Mouse (Mus musculus) CH12.LX (cell line): ENCODE data around the gene Cxcr2. TPM values are rescaled to one million over a fixed set of nuclear protein-coding genes. Genes with fewer than 3 reads are reported as not detected.

Source experiments
- DNase-seq: peaks from one replicate; pipeline ENCODE4 v3.0.0-alpha.2; 2013; ENCODE audit errors: extremely low read depth
- H3K27ac ChIP-seq: 2 replicates; pipeline ENCODE4 v1.5.1; 2012; ENCODE audit warnings: low read depth, mild to moderate bottlenecking, control low read depth, moderate library complexity; ENCODE audit not compliant: insufficient read depth
- H3K27me3 ChIP-seq: replicated peaks from 2 replicates; pipeline ENCODE3; 2012; ENCODE audit warnings: inconsistent platforms
- H3K36me3 ChIP-seq, 2 experiments: replicated peaks in 1 of 2; 2 replicates each; pipeline versions ENCODE3 to v1.6.1; 2012; ENCODE audit warnings: inconsistent platforms in 1 of 2, low read length in 1 of 2, mild to moderate bottlenecking in 1 of 2, mixed read lengths in 1 of 2, moderate library complexity in 1 of 2; ENCODE audit not compliant: control insufficient read depth in 1 of 2, insufficient read depth in 1 of 2
- H3K4me1 ChIP-seq, 2 experiments: 2 replicates each; pipeline ENCODE4 v1.6.1; 2012; ENCODE audit warnings: inconsistent platforms in 1 of 2, moderate library complexity in 1 of 2; ENCODE audit not compliant: insufficient read depth in 2 of 2, control insufficient read depth in 1 of 2
- H3K4me2 ChIP-seq: 2 replicates; pipeline ENCODE4 v1.6.1; 2012; ENCODE audit warnings: low read depth, mild to moderate bottlenecking, control low read depth; ENCODE audit not compliant: poor library complexity, insufficient read depth, severe bottlenecking
- H3K4me3 ChIP-seq, 3 experiments: fragments of 150-350 bp in 1 of 3; sonication (generic) in 1 of 3; replicated peaks in 1 of 3; 2 replicates each; pipeline versions ENCODE3 to v1.5.1; 2011 to 2012; ENCODE audit warnings: low read depth in 2 of 3, low read length in 2 of 3, mild to moderate bottlenecking in 2 of 3, moderate library complexity in 2 of 3, control low read depth in 1 of 3, improper control_type of control experiment in 1 of 3, inconsistent platforms in 1 of 3, mixed read lengths in 1 of 3; ENCODE audit not compliant: poor library complexity in 1 of 3
- H3K79me2 ChIP-seq: replicated peaks from 2 replicates; pipeline ENCODE4 v1.6.1; 2012; ENCODE audit warnings: mild to moderate bottlenecking, moderate library complexity; ENCODE audit not compliant: control insufficient read depth, poor library complexity, insufficient read depth, severe bottlenecking; ENCODE audit errors: extremely low read depth
- H3K9ac ChIP-seq: 2 replicates; pipeline ENCODE4 v1.6.1; 2012; ENCODE audit warnings: low read depth, mild to moderate bottlenecking, control low read depth, moderate library complexity; ENCODE audit not compliant: insufficient read depth
- H3K9me3 ChIP-seq: replicated peaks from 2 replicates; pipeline ENCODE3; 2012; ENCODE audit warnings: low read length, inconsistent platforms, mixed read lengths
- BHLHE40 ChIP-seq: IDR thresholded peaks from 2 replicates; pipeline ENCODE4 v1.6.1; 2011; ENCODE audit warnings: mild to moderate bottlenecking, low read depth, low read length, improper control_type of control experiment
- CHD1 ChIP-seq: IDR thresholded peaks from 2 replicates; pipeline ENCODE4 v1.6.1; 2012; ENCODE audit warnings: low read depth, low read length, improper control_type of control experiment, inconsistent platforms
- CTCF ChIP-seq, 2 experiments: IDR thresholded peaks in 1 of 2; conservative IDR thresholded peaks in 1 of 2; 2 replicates each; pipeline ENCODE4 v1.5.1; 2011 to 2012; ENCODE audit warnings: low read depth in 2 of 2, low read length in 2 of 2, improper control_type of control experiment in 1 of 2, inconsistent platforms in 1 of 2, mild to moderate bottlenecking in 1 of 2, moderate library complexity in 1 of 2
- EP300 ChIP-seq: IDR thresholded peaks from 2 replicates; pipeline ENCODE4 v1.6.1; 2011; ENCODE audit warnings: low read length, improper control_type of control experiment
- ETS1 ChIP-seq: conservative IDR thresholded peaks from 2 replicates; pipeline ENCODE4 v1.6.1; 2012; ENCODE audit warnings: low read depth, mild to moderate bottlenecking, inconsistent platforms, low read length, improper control_type of control experiment, moderate library complexity
- HCFC1 ChIP-seq: IDR thresholded peaks from 2 replicates; pipeline ENCODE4 v1.6.1; 2012; ENCODE audit warnings: low read depth, mild to moderate bottlenecking, inconsistent platforms, low read length, improper control_type of control experiment
- IRF4 ChIP-seq: IDR thresholded peaks from 2 replicates; pipeline ENCODE4 v1.6.1; 2014; ENCODE audit warnings: low read depth, mild to moderate bottlenecking, inconsistent platforms, low read length, improper control_type of control experiment
- KAT2A ChIP-seq: IDR thresholded peaks from 2 replicates; pipeline ENCODE4 v1.6.1; 2012; ENCODE audit warnings: low read length, improper control_type of control experiment, inconsistent platforms; ENCODE audit not compliant: insufficient replicate concordance
- MAFK ChIP-seq: IDR thresholded peaks from 2 replicates; pipeline ENCODE4 v1.6.1; 2011; ENCODE audit warnings: low read length, improper control_type of control experiment; ENCODE audit not compliant: insufficient replicate concordance
- MEF2A ChIP-seq: IDR thresholded peaks from 2 replicates; pipeline ENCODE4 v1.6.1; 2014; ENCODE audit warnings: low read depth, mild to moderate bottlenecking, inconsistent platforms, low read length, improper control_type of control experiment, borderline replicate concordance
- MXI1 ChIP-seq: IDR thresholded peaks from 2 replicates; pipeline ENCODE4 v1.6.1; 2011; ENCODE audit warnings: mild to moderate bottlenecking, low read depth, low read length, improper control_type of control experiment
- MYC ChIP-seq: IDR thresholded peaks from 2 replicates; pipeline ENCODE4 v1.6.1; 2011; ENCODE audit warnings: low read depth, mild to moderate bottlenecking, improper control_type of control experiment, low read length
- NRF1 ChIP-seq: IDR thresholded peaks from 2 replicates; pipeline ENCODE4 v1.6.1; 2014; ENCODE audit warnings: low read depth, mild to moderate bottlenecking, inconsistent platforms, low read length, improper control_type of control experiment, moderate library complexity
- PAX5 ChIP-seq: IDR thresholded peaks from 2 replicates; pipeline ENCODE4 v1.6.1; 2012; ENCODE audit warnings: low read length, inconsistent platforms, mixed read lengths
- POLR2A ChIP-seq: IDR thresholded peaks from 2 replicates; pipeline ENCODE4 v1.6.1; 2011; ENCODE audit warnings: low read depth, mild to moderate bottlenecking, improper control_type of control experiment, low read length
- RAD21 ChIP-seq: IDR thresholded peaks from 2 replicates; pipeline ENCODE4 v1.6.1; 2011; ENCODE audit warnings: low read depth, mild to moderate bottlenecking, low read length, improper control_type of control experiment, moderate library complexity
- SIN3A ChIP-seq: IDR thresholded peaks from 2 replicates; pipeline ENCODE4 v1.6.1; 2012; ENCODE audit warnings: low read length, improper control_type of control experiment, inconsistent platforms
- TCF12 ChIP-seq: IDR thresholded peaks from 2 replicates; pipeline ENCODE4 v1.6.1; 2014; ENCODE audit warnings: low read depth, mild to moderate bottlenecking, inconsistent platforms, low read length, improper control_type of control experiment
- USF2 ChIP-seq: conservative IDR thresholded peaks from 2 replicates; pipeline ENCODE4 v1.6.1; 2011; ENCODE audit warnings: low read depth, low read length, improper control_type of control experiment
- ZKSCAN1 ChIP-seq: IDR thresholded peaks from 2 replicates; pipeline ENCODE4 v1.6.1; 2012; ENCODE audit warnings: low read depth, inconsistent platforms, low read length, improper control_type of control experiment, borderline replicate concordance
- ZNF384 ChIP-seq: IDR thresholded peaks from 2 replicates; pipeline ENCODE4 v1.6.1; 2012; ENCODE audit warnings: low read depth, low read length, improper control_type of control experiment, inconsistent platforms
- dilution Hi-C: fragments of 300-500 bp; cut with MboI; formaldehyde crosslinking; loops from 2 replicates; pipeline ENCODE4 v1.14.3; 2020; ENCODE audit warnings: low sequenced_read_pairs; ENCODE audit not compliant: extremely low pct_unique_long_range_greater_than_20kb, extremely low pct_ligation_motif_present
- in situ Hi-C: fragments of 300-500 bp; cut with MboI; formaldehyde crosslinking; loops from 3 replicates; pipeline ENCODE4 v1.14.3; 2019; ENCODE audit warnings: low sequenced_read_pairs, low pct_ligation_motif_present, low pct_unique_long_range_greater_than_20kb, mixed read lengths
- polyA plus RNA-seq: library from polyadenylated mRNA; unstranded; fragments of >175 nt; gene quantifications from 2 replicates; pipeline ENCODE4 v1.2.1, GENCODE M21; 2012; ENCODE audit warnings: low read depth; ENCODE audit not compliant: insufficient read length
- total RNA-seq, 2 experiments: library from RNA; depleted of rRNA; stranded (reverse); fragments of 300-350 nt in 1 of 2; fragments of >200 nt in 1 of 2; gene quantifications; 2 replicates each; pipeline ENCODE4 v1.2.3; 2012 to 2014

Gene Cxcr2
- total and polyA plus RNA-seq, 3 experiments = 0.10 to 0.17 TPM; not detected in 1

DNA sequence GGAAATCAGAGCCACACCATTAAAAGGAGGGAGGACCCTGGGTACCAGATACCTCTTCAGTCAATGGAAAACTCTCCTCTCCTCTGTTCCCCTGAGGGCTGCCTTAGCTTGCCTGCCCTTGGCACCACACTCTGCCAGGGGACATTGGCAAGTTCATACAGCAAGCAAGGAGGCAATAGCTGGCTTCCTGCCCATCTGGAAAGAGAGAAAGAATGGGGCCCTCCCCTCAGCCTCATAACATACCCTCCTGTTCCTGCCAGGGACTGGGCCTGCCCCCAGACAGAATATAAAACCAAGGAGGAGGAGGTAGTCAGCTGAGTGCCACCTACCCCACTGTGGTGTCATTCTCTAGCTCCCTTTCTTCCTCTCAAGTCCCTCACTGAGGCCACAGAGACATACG is 34.7 kb upstream of the Cxcr2 start:
- Histone ChIP-seq H3K36me3 (no peaks in the 10 kb centered on the region), H3K27me3 (peaks cover 81% of the 10 kb centered on the region), H3K79me2 (no peaks in the 10 kb centered on the region), H3K9ac (no peak overlapping the region), H3K4me1 (peaks cover 0 to 6% of the 10 kb centered on the region in 2 experiments; a peak in 2 of 4 replicates), H3K27ac (no peak overlapping the region), H3K4me3 (no peak overlapping the region), H3K9me3 (no peaks in the 10 kb centered on the region), H3K4me2 (no peak overlapping the region)
- no peak for DNase-seq
- in situ Hi-C loops = no loop called here
- TF ChIP-seq MYC = no peak
- TF ChIP-seq ZNF384 = no peak
- TF ChIP-seq SIN3A = no peak
- no peak for TF ChIP-seq PAX5
- dilution Hi-C loops = no loop called here

DNA sequence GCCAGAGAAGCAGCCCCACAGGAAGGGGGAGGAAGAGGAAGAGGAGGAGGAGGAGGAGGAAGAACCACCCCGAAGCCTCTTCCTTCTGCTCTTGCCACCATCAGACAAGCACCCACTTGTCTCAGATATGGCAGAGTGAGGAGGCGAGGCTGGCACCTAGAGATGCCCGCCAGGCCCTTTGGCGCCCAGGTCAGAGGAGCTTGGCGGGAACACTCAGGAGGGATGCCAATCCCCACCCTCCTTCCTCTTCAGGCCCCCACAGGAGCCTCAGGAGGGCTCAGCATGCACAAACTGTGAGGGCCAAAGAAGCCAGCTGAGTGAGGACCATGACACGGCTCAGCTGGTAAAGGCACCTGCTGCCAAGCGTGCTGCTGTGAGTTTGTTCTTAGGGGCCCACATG is 32.7 kb upstream of the Cxcr2 start:
- no peak for DNase-seq
- H3K9ac ChIP-seq = no peak overlapping the region
- no peaks in the 10 kb centered on the region for H3K79me2 ChIP-seq
- H3K4me2 ChIP-seq = no peak overlapping the region
- H3K4me3 ChIP-seq = no peak overlapping the region
- H3K27ac ChIP-seq = no peak overlapping the region
- H3K36me3 ChIP-seq = no peaks in the 10 kb centered on the region
- H3K4me1 ChIP-seq = peaks cover 2 to 16% of the 10 kb centered on the region in 2 experiments; a peak in 2 of 4 replicates
- no peaks in the 10 kb centered on the region for H3K9me3 ChIP-seq
- in situ Hi-C loops (no loop called here), dilution Hi-C loops (no loop called here)
- TF ChIP-seq HCFC1 (no peak), BHLHE40 (no peak), MAFK (no peak), MEF2A (no peak), POLR2A (no peak), CHD1 (no peak), ZKSCAN1 (no peak), CTCF (conservative IDR thresholded peaks at IDR 0.05 in 1 of 2, IDR thresholded peaks at IDR 0.05 in 1 of 2; ENCODE audit: low read depth in 2 of 2, low read length in 2 of 2) (no peak), RAD21 (no peak), USF2 (no peak), IRF4 (no peak), ZNF384 (no peak), NRF1 (no peak), MXI1 (no peak), PAX5 (no peak), ETS1 (no peak), TCF12 (no peak), SIN3A (no peak), EP300 (no peak), KAT2A (no peak)
- H3K27me3 ChIP-seq = peaks cover 87% of the 10 kb centered on the region
